Mouse (Mus musculus): ENCODE measurements around the gene Ap5s1. TPM values are rescaled to one million over a fixed set of nuclear protein-coding genes. Genes with fewer than 3 reads are reported as not detected.

The Ap5s1 gene
- total RNA-seq (2023) = 4.7 TPM

GRCm38 (mm10) chr2:131206778-131207177 lies at the start of gene Ap5s1:
Gene Ap5s1 (plus strand): TSS chr2:131207078.

GRCm38 (mm10) chr2:131159938-131160581 lies 46.8 kb upstream of the Ap5s1 start, which contains the start of gene 1700037H04Rik:
Gene 1700037H04Rik (minus strand): TSS chr2:131160081.

GRCm38 (mm10) chr2:131179990-131180587 lies 26.8 kb upstream of the Ap5s1 start, which contains the start of gene Cenpb:
Gene Cenpb (minus strand): TSS chr2:131180067.

GRCm38 (mm10) chr2:131186771-131187601 lies 19.9 kb upstream of the Ap5s1 start, which contains the start of the genes Cdc25b and Spef1:
Gene Cdc25b (plus strand): TSS chr2:131186949.
Gene Spef1 (minus strand): TSS chr2:131187282.

GRCm38 (mm10) chr2:131233307-131234126 lies 26.6 kb downstream of the Ap5s1 start, which contains the start of gene Mavs:
Gene Mavs (plus strand): TSS chr2:131234063.

GRCm38 (mm10) chr2:131262213-131262672 lies 55.4 kb downstream of the Ap5s1 start, which contains the start of gene Pank2:
Gene Pank2 (plus strand): TSS chr2:131262495.

Other genes starting within 250 kb of the Ap5s1 start
- not detected for gene Gfra4, start 164.0 kb upstream of the Ap5s1 start, total RNA-seq (2023)
- gene Adam33, start 143.3 kb upstream of the Ap5s1 start, total RNA-seq (2023) = 0.41 TPM
- 0.29 TPM for gene Siglec1, start 120.3 kb upstream of the Ap5s1 start, total RNA-seq (2023)
- not detected for gene Hspa12b, start 79.8 kb upstream of the Ap5s1 start, total RNA-seq (2023)
- not detected for gene Gm11037, start 73.6 kb upstream of the Ap5s1 start, total RNA-seq (2023)
- gene 1700037H04Rik, start 47.0 kb upstream of the Ap5s1 start, total RNA-seq (2023) = 18.1 TPM
- gene Cenpb, start 27.0 kb upstream of the Ap5s1 start, total RNA-seq (2023) = 19.1 TPM
- 42.4 TPM for gene Cdc25b, start 20.1 kb upstream of the Ap5s1 start, total RNA-seq (2023)
- gene Spef1, start 19.8 kb upstream of the Ap5s1 start, total RNA-seq (2023) = 1.7 TPM
- gene Mavs, start 27.0 kb downstream of the Ap5s1 start, total RNA-seq (2023) = 10.6 TPM
- gene Pank2, start 55.4 kb downstream of the Ap5s1 start, total RNA-seq (2023) = 48.9 TPM
- 2.6 TPM for gene Rnf24, start 145.8 kb downstream of the Ap5s1 start, total RNA-seq (2023)